Mouse (Mus musculus) midbrain, embryonic 10.5 days (tissue): ENCODE results near the gene Cela2a. TPM values are rescaled to one million over a fixed set of nuclear protein-coding genes. Genes with fewer than 3 reads are reported as not detected.

Experiments used
- DNase-seq: peaks from one replicate; pipeline ENCODE4 v3.0.0-alpha.2; 2017; ENCODE audit warnings: low spot score
- H3K27ac ChIP-seq: fragments of 300-500 bp; sonication (generic); replicated peaks from 2 replicates; pipeline ENCODE4 v1.5.1; 2016; ENCODE audit warnings: mild to moderate bottlenecking
- H3K27me3 ChIP-seq: fragments of 300-500 bp; sonication (generic); 2 replicates; pipeline ENCODE4 v1.6.1; 2016; ENCODE audit warnings: low read depth, mild to moderate bottlenecking; ENCODE audit not compliant: poor library complexity, severe bottlenecking
- H3K36me3 ChIP-seq: fragments of 300-500 bp; sonication (generic); 2 replicates; pipeline ENCODE4 v1.6.1; 2016; ENCODE audit warnings: mild to moderate bottlenecking, moderate library complexity
- H3K4me1 ChIP-seq: fragments of 300-500 bp; sonication (generic); 2 replicates; pipeline ENCODE4 v1.6.1; 2016
- H3K4me3 ChIP-seq: fragments of 300-500 bp; sonication (generic); 2 replicates; pipeline ENCODE4 v1.5.1; 2016; ENCODE audit warnings: mild to moderate bottlenecking, moderate library complexity
- H3K9me3 ChIP-seq: fragments of 300-500 bp; sonication (generic); replicated peaks from 2 replicates; pipeline ENCODE4 v1.6.1; 2016; ENCODE audit warnings: mild to moderate bottlenecking
- WGBS: fragments of 180-500 bp; shearing (Covaris S2); methylation state at CpG from one replicate; pipeline ENCODE4 v1.1.7; 2016; 5-methylcytosine and 5-hydroxymethylcytosine counted together
- polyA plus RNA-seq: library from polyadenylated mRNA; unstranded; fragments of >200 nt; fragmentation: Nextera tagmentation; extraction: Ambion mirVana; gene quantifications from 2 replicates; pipeline ENCODE4 v1.2.1, GENCODE M21; 2016

Gene Cela2a
- polyA plus RNA-seq = not detected in 2 replicates

GRCm38 (mm10) chr4:141826060-141826459 lies at the start of gene Cela2a:
TSS of gene Cela2a (minus strand) at chr4:141826160.
- Histone ChIP-seq H3K4me1 (peaks cover 5% of the 10 kb centered on the region; the same call in 1 of the 2 replicates), H3K9me3 (no peaks in the 10 kb centered on the region), H3K36me3 (no peaks in the 10 kb centered on the region), H3K27me3 (no peaks in the 10 kb centered on the region), H3K27ac (no peak within 1 kb of the TSS), H3K4me3 (no peak within 1 kb of the TSS)
- DNase-seq = no peak
- 69% methylated on average over 5 of the region's 5 CpGs for WGBS

GRCm38 (mm10) chr4:141875481-141876108 lies 49.6 kb upstream of the Cela2a start:
- Histone ChIP-seq H3K27ac (peak overlapping the region; percentile 86), H3K36me3 (peaks cover 8% of the 10 kb centered on the region; the same call in 1 of the 2 replicates), H3K4me1 (peaks cover 59% of the 10 kb centered on the region), H3K27me3 (peaks cover 31% of the 10 kb centered on the region), H3K4me3 (peak overlapping the region; percentile 75), H3K9me3 (no peaks in the 10 kb centered on the region)
- no peak for DNase-seq
- 16% methylated on average over 8 of the region's 8 CpGs for WGBS

GRCm38 (mm10) chr4:141874601-141875460 lies 48.9 kb upstream of the Cela2a start, which contains the start of gene Efhd2:
TSS of gene Efhd2 (minus strand) at chr4:141874920.
- Histone ChIP-seq H3K27me3 (peaks cover 31% of the 10 kb centered on the region), H3K27ac (peak within 1 kb of the TSS; percentile 86), H3K36me3 (peaks cover 15% of the 10 kb centered on the region; the same call in 1 of the 2 replicates), H3K4me1 (peaks cover 60% of the 10 kb centered on the region), H3K9me3 (no peaks in the 10 kb centered on the region), H3K4me3 (peak within 1 kb of the TSS; percentile 75)
- under 1% methylated on average over 73 of the region's 73 CpGs for WGBS
- DNase-seq = peak; percentile 78

GRCm38 (mm10) chr4:141874111-141874600 lies 48.2 kb upstream of the Cela2a start:
- Histone ChIP-seq H3K27me3 (peaks cover 31% of the 10 kb centered on the region), H3K4me1 (peaks cover 60% of the 10 kb centered on the region), H3K9me3 (no peaks in the 10 kb centered on the region), H3K4me3 (peak overlapping the region; percentile 75), H3K27ac (peak overlapping the region; percentile 86), H3K36me3 (peaks cover 20% of the 10 kb centered on the region; the same call in 1 of the 2 replicates)
- DNase-seq = no peak
- WGBS = 3% methylated on average over 19 of the region's 19 CpGs

- H3K36me3 ChIP-seq = peaks cover 20% of the 10 kb centered on the region; the same call in 1 of the 2 replicates
- H3K4me1 ChIP-seq = peaks cover 62% of the 10 kb centered on the region
- 78% methylated on average over 9 of the region's 9 CpGs for WGBS
- no peaks in the 10 kb centered on the region for H3K9me3 ChIP-seq
- peaks cover 31% of the 10 kb centered on the region for H3K27me3 ChIP-seq
- no peak for DNase-seq
- no peak overlapping the region for H3K27ac ChIP-seq
- peak overlapping the region; percentile 75; the same call in 1 of the 2 replicates for H3K4me3 ChIP-seq
These were observed 47.0 kb upstream of the Cela2a start for GRCm38 (mm10) chr4:141872977-141873376.

- peak overlapping the region; percentile 25; the same call in 1 of the 2 replicates for H3K4me3 ChIP-seq
- DNase-seq = no peak
- 59% methylated on average over 9 of the region's 9 CpGs for whole genome bisulfite sequencing
- peaks cover 73% of the 10 kb centered on the region for H3K4me1 ChIP-seq
- H3K27ac ChIP-seq = peak overlapping the region; percentile 14; the same call in 1 of the 2 replicates
- H3K36me3 ChIP-seq = peaks cover 20% of the 10 kb centered on the region; the same call in 1 of the 2 replicates
- peaks cover 31% of the 10 kb centered on the region for H3K27me3 ChIP-seq
- no peaks in the 10 kb centered on the region for H3K9me3 ChIP-seq
These were observed 45.9 kb upstream of the Cela2a start for GRCm38 (mm10) chr4:141871909-141872308.

- Histone ChIP-seq H3K4me3 (no peak overlapping the region), H3K4me1 (peaks cover 74% of the 10 kb centered on the region)
- 89% methylated on average over 3 of the region's 3 CpGs for WGBS
These were observed 45.4 kb upstream of the Cela2a start for GRCm38 (mm10) chr4:141871333-141871725.

GRCm38 (mm10) chr4:141870666-141871332 lies 44.8 kb upstream of the Cela2a start:
- Histone ChIP-seq H3K4me3 (no peak overlapping the region), H3K27ac (no peak overlapping the region), H3K36me3 (peaks cover 20% of the 10 kb centered on the region; the same call in 1 of the 2 replicates), H3K4me1 (peaks cover 69% of the 10 kb centered on the region), H3K9me3 (no peaks in the 10 kb centered on the region), H3K27me3 (peaks cover 22% of the 10 kb centered on the region)
- WGBS = 80% methylated on average over 11 of the region's 11 CpGs
- DNase-seq = no peak

More at GRCm38 (mm10) chr4:141871333-141871725, 45.4 kb upstream of the Cela2a start:
- Histone ChIP-seq H3K27ac (no peak overlapping the region), H3K9me3 (no peaks in the 10 kb centered on the region), H3K36me3 (peaks cover 20% of the 10 kb centered on the region; the same call in 1 of the 2 replicates), H3K27me3 (peaks cover 27% of the 10 kb centered on the region)
- no peak for DNase-seq

GRCm38 (mm10) chr4:141869436-141870215 lies 43.7 kb upstream of the Cela2a start:
- Histone ChIP-seq H3K27me3 (peaks cover 18% of the 10 kb centered on the region), H3K4me1 (peaks cover 57% of the 10 kb centered on the region), H3K27ac (peak overlapping the region; percentile 57), H3K9me3 (no peaks in the 10 kb centered on the region), H3K4me3 (no peak overlapping the region), H3K36me3 (peaks cover 28% of the 10 kb centered on the region)
- WGBS = 84% methylated on average over 5 of the region's 5 CpGs
- DNase-seq = no peak

GRCm38 (mm10) chr4:141868051-141868450 lies 42.1 kb upstream of the Cela2a start:
- peaks cover 42% of the 10 kb centered on the region for H3K4me1 ChIP-seq
- peak overlapping the region; percentile 49; the same call in 1 of the 2 replicates for H3K27ac ChIP-seq

GRCm38 (mm10) chr4:141867498-141867897 lies 41.5 kb upstream of the Cela2a start:
- WGBS = 62% methylated on average over 4 of the region's 4 CpGs
- no peak for DNase-seq
- H3K27ac ChIP-seq = peak overlapping the region; percentile 61

More at GRCm38 (mm10) chr4:141868051-141868450, 42.1 kb upstream of the Cela2a start:
- 91% methylated on average over 10 of the region's 10 CpGs for WGBS
- Histone ChIP-seq H3K4me3 (no peak overlapping the region), H3K9me3 (no peaks in the 10 kb centered on the region), H3K27me3 (peaks cover 9% of the 10 kb centered on the region), H3K36me3 (peaks cover 30% of the 10 kb centered on the region)
- DNase-seq = no peak

More at GRCm38 (mm10) chr4:141867498-141867897, 41.5 kb upstream of the Cela2a start:
- Histone ChIP-seq H3K27me3 (peaks cover 3% of the 10 kb centered on the region; the same call in 1 of the 2 replicates), H3K4me3 (no peak overlapping the region), H3K36me3 (peaks cover 30% of the 10 kb centered on the region), H3K4me1 (peaks cover 36% of the 10 kb centered on the region), H3K9me3 (no peaks in the 10 kb centered on the region)
